Mouse (Mus musculus): Measurements from ENCODE around the gene Fam19a5.

The Fam19a5 gene

DNA sequence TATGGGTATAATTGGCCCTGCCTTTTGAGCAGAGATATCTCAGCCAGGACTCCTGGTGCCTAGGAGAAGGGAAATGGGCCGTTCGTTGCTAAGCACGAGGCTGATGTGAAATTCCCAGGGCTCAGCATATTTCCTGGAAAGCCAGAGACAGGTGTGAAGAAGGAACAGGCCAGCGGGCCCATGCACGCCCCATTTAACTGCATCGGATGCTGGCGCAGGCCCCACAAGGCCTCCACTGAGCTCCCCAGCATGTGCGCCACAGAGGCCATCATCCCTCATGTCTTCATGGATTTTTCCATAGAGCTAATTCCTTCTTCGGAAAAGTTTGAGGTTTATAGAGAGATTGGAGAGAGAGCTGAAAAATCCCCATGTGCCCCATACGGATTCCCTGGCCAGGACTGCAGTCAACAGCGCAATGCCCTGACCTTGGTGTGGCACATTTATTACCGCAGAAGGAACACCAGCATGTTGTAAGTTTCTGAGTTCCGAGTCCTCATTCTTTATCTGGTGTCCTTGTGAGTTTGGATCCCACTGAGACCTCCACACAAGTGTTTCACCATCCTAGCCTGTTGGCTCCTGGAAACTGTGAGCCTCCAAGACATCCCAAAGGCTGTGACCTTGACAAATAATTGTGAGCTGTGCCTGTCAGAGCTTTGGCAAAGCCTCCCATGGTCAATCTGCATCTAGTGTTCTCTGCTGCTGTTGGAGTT lies 122.1 kb downstream of the Fam19a5 start:
- no peak for DNase-seq (ENCODE audit: low spot score)

DNA sequence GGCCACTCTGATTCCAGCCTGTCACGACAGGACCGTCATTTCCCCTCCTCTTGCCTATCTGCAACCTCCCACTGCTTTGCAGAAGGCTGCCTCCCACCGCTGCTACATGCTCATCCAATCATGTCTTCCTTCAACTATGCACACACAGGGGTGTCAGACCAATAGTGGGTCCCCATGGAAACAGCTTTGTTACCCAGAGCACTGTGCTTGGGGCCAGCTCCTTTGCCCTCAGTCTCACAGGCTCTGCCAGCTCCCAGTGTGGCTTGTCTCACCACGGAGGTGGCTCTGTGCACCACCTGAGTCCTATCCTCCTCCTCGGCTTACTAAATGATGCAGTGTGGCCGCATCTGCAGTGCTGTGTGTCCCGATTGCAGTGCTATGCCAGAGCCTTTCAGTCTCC lies 123.3 kb downstream of the Fam19a5 start:
- DNase-seq (ENCODE audit: low spot score), result no peak

DNA sequence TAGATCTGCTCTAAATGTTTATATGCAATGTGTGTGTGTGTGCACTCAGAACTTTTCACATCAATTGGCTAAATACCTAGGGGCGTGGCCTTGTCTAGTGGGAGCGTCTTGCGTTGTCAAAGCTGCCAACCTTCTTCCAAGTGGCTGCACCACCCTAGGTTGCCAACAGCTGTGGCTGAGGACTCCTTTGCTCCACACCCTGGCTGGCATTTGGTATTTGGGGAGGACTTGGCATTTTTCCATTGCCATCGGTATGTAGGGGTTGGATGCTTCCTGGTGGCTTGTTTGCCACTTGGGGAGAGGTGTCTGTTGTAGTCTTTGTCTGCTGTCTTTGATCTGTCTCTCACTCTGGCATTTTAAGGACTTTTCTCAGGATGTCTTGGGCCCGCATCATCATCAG lies 124.0 kb downstream of the Fam19a5 start:
- DNase-seq (ENCODE audit: low spot score), result no peak

DNA sequence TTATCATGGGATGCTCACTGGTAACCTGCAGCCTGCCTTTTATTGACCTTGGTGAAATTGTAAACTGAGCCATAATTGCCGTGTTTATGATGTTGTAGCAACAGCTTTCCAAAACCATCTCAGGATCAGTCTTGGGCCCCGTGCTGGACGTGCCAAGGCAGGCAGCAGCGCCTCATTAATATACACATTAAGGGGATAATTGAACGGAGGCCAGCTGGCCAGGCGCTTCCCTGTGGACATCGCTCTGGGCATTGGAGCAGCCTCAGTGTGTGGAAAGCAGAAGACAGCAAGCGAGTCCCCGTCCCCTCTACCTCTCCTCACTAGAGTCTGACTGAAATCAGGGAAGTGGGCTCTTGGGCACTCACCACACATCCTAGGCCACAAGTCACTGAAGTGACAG lies 127.8 kb downstream of the Fam19a5 start:
- DNase-seq (ENCODE audit: low spot score), result no peak

DNA sequence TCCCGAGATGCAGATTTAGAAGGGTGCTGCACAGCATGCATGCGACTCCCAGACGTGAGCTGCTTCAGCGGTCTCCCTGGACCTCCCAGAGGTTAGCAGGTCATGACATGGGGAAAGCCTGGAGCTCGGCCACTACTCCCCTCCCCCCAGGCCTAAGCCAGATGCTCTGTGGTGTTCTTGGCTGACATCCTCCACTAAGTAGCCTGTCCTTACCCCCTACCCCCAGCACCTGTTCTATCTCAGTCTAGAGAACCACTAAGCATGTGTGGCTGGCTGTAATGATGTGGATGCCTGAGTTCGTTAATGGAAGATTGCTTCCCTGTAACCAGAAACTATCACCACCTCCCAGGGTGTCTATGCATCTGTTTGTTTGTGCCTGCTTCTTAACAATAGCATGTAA lies 134.6 kb downstream of the Fam19a5 start:
- DNase-seq (ENCODE audit: low spot score), result no peak

DNA sequence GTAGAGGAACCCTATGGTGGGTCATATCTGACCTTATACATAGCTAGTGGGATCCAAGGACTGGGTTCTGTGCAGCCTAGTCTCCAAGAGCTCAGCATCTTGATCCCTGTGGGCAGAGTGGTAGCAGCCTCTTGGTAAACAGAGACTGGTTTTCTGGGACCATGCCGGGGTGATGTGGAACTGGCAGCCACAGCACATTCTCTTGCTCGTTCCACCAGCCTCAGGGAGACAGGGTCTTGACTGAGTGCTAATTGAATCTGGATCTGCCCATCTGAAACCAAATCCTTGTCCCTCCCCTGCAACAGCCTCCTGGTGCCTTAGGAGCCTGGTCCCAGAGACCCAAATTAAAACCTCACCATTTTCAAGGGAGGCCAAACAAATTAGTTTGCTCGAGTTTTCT lies 138.3 kb downstream of the Fam19a5 start:
- no peak for DNase-seq (ENCODE audit: low spot score)

DNA sequence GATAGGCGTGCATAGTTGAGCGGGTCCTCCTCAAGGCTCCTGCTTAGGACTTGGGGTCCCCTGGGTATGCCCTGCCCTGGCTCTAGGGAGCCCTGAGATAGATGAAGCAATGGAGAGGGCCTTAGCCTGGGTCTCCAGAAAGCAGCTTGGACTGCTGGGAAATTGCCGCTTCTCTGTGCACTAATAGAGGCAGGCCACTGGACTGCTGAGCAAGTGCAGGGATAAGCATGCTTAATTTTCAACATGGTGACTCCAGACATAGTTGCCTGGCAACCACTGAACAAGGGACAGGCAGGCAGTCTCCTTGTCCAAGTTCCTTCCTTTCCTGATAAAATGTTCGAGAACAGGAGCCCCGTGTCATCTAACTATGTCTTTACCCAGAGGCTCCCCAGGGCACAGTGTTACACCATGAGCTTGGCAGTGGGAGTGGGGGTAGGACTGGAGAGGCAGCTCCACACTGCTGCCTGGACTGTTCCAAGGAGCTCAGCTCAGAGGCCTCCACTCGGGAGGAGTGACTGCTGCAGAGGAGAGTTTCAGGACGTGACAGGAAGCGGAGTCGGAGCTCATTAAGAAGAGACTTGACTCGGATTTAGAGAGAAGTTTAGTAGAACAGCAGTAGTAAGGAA lies 142.4 kb downstream of the Fam19a5 start:
- no peak for DNase-seq (ENCODE audit: low spot score)

DNA sequence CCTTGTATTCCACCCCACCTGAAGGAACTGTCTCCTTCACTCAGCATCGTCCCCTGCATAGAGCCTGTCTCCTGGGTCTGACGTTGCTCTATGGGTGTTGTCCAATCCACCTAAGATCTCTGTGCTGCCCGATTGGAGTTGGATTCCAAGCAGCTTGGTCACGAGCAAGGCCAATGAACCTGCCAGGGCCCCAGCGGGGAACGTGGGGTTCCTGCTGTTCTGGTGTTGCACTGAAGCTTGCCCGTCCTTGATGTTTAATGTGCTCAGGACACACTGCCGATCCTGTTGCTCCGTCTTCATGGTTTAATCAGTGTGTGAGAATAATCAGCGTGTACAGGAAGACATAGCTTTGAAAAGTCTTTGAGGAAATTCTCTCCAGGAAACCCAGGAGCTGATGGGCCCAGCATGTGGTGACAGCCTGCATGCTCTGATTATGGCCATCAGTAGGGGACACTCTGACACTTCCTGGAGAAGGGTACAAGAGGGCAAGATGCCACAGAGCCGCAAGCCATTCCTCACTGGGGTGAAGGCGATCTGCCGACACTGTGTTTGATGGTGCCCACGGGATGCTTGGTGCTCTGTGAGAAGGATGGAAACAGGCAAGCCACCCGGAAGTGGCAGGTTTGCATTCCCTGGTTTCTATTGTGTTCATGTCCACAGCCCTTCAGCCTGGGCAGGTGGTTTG lies 147.3 kb downstream of the Fam19a5 start:
- no peak for DNase-seq (ENCODE audit: low spot score)

DNA sequence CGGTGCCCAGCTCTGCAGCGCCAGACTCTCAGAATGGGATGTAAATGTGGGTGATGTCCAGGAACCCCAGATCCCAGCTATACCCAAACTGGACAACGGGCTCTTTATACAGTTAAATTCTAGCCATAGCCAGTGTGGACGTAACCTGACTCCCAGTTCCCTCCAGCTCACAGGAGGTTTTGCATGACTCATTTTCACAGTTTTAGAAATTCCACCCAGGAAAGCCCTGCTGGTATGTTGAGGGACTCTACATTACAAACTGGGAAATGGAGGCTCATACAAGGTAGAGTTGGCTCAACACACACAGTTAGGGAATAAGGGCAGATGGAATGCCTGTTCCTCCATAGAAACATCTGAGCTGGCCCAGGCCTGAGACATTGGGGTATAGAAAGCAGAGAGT lies 147.9 kb downstream of the Fam19a5 start:
- no peak for DNase-seq (ENCODE audit: low spot score)

DNA sequence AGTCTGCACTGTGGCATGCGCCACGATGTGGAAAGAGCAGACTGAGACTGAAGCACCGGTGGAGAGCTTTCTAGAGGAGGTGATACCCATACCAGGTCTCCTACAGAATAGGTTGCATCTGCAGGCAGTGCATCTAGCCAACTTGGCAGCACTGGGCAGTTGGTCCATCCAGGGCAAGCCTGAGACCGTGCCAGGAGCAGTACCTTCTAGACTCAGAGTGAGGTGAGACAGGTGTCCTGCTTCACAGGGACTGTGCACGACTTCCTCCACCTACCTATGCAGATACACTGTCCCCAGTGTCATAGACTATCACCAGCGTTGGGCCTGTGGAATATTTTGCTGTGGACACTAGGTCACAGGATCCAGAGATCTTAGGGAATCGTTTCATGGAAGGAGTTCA lies 148.3 kb downstream of the Fam19a5 start:
- DNase-seq (ENCODE audit: low spot score), result no peak

DNA sequence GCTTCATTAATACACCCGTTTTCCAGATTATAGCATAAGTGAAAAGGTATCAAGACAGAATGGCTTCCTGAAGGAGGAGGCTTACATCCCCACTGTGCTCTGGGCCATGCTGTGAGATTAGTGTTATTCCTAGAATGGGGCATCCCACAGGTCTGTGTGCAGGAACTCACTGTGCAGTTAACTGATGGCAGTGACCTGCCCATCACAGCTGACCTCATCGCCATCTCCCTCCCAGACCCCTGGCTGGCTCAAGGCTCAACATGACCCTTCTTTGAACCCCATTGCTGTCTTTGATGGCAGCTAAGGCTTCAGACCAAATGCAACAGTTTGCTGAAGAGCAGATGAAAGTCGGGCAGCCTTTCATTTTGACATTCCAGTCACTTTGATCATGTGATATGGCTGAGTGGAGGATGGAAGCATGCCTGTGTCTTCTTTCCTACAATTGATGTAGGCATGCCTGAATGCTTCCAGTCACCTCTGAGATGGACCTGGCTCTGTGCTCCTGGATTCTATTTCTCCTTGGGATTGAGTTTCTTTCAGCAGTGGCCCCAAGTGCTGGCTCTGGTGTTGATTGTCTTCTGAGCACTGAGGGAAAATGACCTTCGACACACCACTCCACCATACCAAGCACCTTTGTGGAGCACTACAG lies 148.9 kb downstream of the Fam19a5 start:
- no peak for DNase-seq (ENCODE audit: low spot score)

DNA sequence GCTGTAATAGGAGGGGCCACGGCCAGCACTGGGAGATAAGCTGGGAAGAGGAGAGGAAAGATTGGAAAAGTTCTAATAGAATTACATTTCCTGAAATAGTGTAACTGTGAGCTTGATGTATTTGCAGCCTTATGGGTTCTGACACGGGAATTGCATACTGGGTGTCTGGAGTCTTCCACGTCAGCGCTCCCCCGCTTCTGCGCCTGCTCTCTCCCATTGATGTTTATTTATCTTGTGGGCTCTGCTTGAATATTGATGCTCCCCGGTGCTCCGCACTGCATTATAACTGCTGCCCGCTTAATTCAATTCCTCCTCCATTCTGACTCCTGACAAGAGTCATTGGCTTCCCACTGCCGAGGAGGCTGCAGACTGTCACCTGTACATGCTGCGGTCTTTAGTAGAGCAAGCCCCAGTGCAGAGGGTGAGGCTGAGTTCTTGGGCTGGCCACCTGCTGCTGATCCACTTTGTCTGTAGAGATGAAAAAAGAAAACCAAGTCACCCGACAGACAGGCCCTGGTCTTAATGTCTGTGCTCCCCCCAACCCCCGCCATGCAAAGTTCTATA lies 153.4 kb downstream of the Fam19a5 start:
- no peak for DNase-seq (ENCODE audit: low spot score)

DNA sequence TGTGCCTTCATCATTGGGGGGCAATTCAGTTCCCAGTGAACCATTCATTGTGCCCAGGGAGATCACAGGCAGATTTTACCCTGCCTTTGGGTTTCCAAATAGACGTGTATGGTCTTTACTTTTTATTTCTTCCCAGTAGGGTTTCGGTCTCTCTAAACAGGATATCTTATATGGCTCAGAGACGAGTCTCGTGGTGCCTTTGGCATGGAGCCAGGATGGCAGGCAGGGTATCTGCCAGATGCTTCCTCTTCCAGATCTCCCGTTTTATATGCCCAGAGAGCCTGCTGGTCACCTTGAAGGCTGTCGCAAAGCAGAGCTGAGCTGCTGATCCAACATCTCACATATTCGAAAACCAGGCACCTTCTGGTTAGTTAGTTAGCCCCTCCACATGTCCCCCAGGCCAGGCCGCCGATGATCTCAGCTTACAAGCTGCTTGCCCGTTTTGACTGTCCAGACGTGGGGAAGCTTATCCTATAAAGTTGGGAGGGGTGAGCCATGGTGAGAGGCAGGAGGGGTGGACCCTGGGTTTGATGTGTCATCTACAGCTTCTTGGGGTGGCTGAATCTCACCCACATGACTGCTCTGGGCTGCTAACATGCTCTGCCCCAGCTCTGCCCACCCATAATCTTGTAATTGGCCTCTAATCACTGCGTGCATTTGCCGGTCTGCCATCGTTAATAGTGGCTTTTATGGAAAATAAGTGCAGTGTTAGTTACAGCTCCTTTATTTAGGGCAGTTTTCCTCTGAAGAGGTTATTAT lies 154.6 kb downstream of the Fam19a5 start:
- no peak for DNase-seq (ENCODE audit: low spot score)

DNA sequence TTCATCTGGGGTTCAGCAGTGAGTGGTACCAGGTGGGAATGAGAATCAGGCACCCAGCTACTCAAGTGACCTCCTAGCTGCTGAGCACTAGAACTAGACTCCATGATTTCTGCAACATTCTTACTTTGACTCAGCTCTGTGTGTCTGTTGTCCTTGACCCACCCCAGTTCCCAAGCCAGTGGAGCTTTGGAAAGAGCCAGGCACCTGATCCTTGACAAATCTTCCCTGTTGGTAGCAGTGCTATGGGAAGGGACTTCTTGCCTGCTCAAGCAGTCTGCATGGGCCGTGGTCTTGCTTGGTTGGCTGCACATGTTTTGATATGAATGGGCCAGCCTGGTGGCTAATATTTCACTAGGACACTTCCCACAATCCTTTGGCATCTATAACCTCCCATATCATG lies 158.7 kb downstream of the Fam19a5 start:
- DNase-seq (ENCODE audit: low spot score), result no peak

DNA sequence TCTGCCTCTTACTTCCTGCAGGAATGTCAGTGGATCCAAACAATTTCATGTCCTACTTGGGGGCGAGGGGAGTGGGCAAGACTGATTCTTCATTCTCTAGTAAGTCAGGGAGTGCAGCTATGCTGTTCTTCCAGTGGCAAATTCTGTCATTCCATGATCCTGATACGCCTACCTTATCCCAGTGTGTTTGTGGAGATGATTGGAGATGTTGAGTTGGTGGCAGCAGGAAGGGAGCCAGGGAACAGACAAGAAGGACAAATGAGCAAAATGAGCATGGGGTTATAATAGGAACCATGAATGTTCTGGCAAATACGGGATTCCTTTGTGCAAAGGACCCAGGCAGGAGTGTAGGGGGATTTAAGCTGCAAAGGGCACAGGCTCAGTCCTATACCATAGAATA lies 159.2 kb downstream of the Fam19a5 start:
- DNase-seq (ENCODE audit: low spot score), result no peak

DNA sequence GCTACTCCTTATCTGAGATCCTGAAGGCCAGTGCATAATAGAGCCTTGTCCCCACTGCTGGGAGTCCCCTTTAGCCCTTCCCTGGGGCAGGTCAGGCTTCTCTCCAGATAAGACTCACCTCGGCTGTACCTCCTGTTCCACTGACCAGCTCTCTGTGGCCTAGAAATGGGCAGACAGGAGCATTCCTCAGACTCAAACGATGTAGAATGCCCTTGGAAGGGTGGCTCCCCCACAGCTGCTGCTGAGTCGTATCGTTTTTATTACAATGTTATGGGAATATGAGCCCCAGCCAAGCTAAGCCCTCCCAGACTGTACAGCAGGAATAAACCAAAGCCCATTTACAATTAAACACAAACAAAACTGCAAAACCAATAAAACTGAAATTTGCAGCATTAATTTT lies 167.7 kb downstream of the Fam19a5 start:
- no peak for DNase-seq (ENCODE audit: low spot score)

DNA sequence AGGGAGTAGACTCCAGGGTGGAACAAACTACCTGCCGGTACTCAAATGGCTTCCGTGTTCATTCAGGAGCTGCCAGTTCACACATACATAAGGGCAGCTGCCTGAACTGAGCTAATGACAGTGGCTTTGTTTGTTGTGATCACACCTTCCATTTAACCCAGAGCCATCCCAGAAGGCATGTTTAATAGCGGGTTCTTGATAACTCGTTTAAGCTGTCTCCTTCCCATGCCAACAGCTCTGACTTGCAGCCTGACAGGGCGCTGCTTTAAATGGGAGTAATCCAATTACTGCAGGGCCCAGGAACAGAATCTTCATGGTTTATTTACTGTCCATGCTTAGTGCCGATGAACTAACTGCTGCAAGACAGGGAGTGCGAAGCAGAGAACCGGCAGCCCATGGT lies 168.1 kb downstream of the Fam19a5 start:
- DNase-seq (ENCODE audit: low spot score), result no peak

DNA sequence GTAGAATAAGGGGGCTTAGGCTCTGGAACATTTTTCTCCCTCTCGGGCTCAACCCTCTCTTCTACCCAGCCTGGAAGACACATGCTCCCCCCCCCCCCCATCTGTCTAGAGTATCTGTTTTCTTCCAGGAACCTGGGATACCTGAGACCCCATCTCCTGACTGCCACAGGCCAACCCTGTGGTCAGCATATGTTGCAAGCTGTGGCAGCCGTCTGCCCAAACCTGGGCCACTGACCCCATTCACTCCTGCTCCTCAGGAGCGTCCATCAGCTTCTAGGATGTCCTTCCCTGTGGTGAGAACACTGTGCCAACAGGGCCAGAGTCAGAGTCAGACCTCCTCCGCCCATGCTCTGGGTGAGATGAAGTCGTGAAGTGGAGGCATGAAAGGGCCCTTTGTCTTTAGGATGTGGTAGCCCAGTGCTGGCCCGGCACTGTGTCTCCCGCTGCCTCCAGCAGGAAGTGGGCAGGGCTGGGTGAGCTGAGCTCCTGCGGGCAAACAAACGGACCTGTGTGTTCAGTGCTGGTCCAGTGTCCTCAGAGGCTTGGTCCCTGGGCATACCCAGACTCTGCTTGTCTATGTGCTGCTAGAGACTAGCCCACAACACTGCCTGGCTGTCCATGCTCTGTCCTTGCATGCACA lies 171.1 kb downstream of the Fam19a5 start:
- DNase-seq (ENCODE audit: low spot score), result peak; percentile 57

DNA sequence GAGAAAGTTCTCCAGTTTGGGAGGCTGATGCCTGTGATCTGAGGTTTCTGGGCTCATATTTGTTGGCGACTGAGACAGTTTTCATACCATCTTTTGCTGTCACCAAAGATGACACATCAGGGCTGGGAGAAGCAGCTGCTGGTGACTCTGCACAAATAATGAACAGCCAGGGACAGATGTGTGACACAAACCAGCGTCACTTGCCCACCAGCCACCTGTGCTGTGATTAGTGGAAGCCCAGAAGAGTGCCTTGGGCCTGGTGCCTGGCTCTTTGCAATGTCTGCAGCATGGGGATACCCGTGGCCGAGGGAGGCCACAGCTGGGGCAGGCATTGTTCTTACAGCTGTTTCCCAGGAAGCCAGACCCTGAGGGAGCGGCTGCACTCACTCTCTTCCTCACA lies 173.0 kb downstream of the Fam19a5 start:
- DNase-seq (ENCODE audit: low spot score), result no peak

DNA sequence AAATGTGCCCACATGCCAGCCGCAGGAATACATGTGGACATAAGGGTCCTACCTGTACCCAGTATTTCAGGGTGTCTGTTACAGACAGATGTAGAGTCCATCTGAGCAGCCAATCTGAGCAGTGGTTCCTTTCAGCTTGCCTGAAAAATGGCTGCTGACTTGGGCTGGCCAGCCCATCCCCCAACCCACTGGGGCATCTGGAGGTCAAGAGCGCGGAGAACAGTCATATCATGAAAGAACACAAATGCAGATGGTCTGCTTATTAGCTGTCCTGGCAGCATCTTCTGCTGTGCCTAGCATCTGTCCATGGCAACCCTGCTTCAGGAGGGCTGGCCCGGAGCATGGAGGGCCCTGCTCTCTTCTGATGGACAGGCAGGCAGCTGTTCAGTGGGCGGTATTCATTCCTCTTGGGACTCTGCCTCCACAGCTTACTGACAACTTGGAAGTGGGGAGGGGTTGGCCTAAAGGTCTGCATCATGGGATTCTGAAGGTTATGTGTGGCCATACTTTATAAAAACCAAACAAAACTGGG lies 179.4 kb downstream of the Fam19a5 start:
- no peak for DNase-seq (ENCODE audit: low spot score)

DNA sequence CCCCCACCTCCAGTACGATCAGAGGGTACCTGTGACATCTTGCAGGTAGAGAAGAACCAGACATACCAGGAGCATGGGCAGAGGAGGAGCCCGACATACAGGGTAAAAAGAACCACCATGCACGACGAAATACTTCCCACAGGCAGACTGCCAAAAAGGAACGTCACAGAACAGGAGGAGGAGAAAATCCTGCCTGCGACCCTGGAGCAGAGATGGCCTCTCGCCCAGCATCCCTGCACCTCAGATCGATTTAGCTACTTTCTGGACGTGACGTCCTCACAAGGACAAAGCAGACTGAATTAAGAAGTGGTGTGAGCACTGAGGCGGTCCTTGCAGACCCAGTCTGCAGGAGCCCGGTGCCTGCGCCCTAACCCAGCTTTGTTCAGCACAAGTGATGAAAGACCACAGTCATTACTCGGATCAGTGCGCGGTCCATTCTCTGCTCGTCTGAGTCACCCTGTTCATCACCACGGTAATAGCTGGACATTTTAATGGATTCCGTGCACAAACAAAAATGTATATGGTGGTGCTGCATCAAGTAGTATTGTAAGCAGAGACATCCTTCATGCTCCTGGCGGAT lies 182.6 kb downstream of the Fam19a5 start:
- no peak for DNase-seq (ENCODE audit: low spot score)
